Mouse (Mus musculus) MEL (cell line): ENCODE measurements at regions not wholly inside any gene's neighbourhood (a gene's known extent, or its start where the extent isn't known, plus 50 kb on each side); places are given as distances from the start of the nearest gene placed in this dataset.

Experiments
- DNase-seq: peaks from one replicate; pipeline ENCODE4 v3.0.0; 2011; ENCODE audit warnings: low read depth, low spot score
- H3K27ac ChIP-seq: 2 replicates; pipeline ENCODE4 v1.5.1; 2012; ENCODE audit warnings: low read depth, mild to moderate bottlenecking, control low read depth, low read length, moderate library complexity; ENCODE audit not compliant: control insufficient read depth
- H3K27me3 ChIP-seq, 2 experiments: fragments of 150-350 bp in 1 of 2; sonication (generic) in 1 of 2; 2 replicates each; pipeline ENCODE4 v1.6.1; 2012; ENCODE audit warnings: low read length in 2 of 2, mild to moderate bottlenecking in 2 of 2, improper control_type of control experiment in 1 of 2, moderate library complexity in 1 of 2; ENCODE audit not compliant: insufficient read depth in 2 of 2, control insufficient read depth in 1 of 2
- H3K36me3 ChIP-seq, 2 experiments: 2 replicates each; pipeline ENCODE4 v1.6.1; 2012 to 2014; ENCODE audit warnings: low read length in 2 of 2, improper control_type of control experiment in 1 of 2, inconsistent platforms in 1 of 2, mild to moderate bottlenecking in 1 of 2; ENCODE audit not compliant: insufficient read depth in 2 of 2, control insufficient read depth in 1 of 2
- H3K4me1 ChIP-seq, 2 experiments: fragments of 150-350 bp in 1 of 2; sonication (generic) in 1 of 2; 2 replicates each; pipeline ENCODE4 v1.6.1; 2012; ENCODE audit warnings: low read length in 2 of 2, improper control_type of control experiment in 1 of 2, mild to moderate bottlenecking in 1 of 2; ENCODE audit not compliant: insufficient read depth in 2 of 2, control insufficient read depth in 1 of 2
- H3K4me3 ChIP-seq, 2 experiments: fragments of 150-350 bp in 1 of 2; sonication (generic) in 1 of 2; 2 replicates each; pipeline ENCODE4 v1.5.1; 2012; ENCODE audit warnings: low read depth in 2 of 2, low read length in 2 of 2, mild to moderate bottlenecking in 2 of 2, moderate library complexity in 2 of 2, control low read depth in 1 of 2, improper control_type of control experiment in 1 of 2; ENCODE audit not compliant: control insufficient read depth in 1 of 2, insufficient read depth in 1 of 2
- H3K79me2 ChIP-seq: 2 replicates; pipeline ENCODE4 v1.6.1; 2012; ENCODE audit warnings: mild to moderate bottlenecking, low read length, moderate library complexity; ENCODE audit not compliant: control insufficient read depth, poor library complexity, insufficient read depth
- H3K9ac ChIP-seq: 2 replicates; pipeline ENCODE4 v1.6.1; 2012; ENCODE audit warnings: low read depth, mild to moderate bottlenecking, control low read depth, low read length, moderate library complexity; ENCODE audit not compliant: control insufficient read depth, poor library complexity, severe bottlenecking
- H3K9me3 ChIP-seq: fragments of 150-350 bp; sonication (generic); replicated peaks from 2 replicates; pipeline ENCODE4 v1.6.1; 2012; ENCODE audit warnings: mild to moderate bottlenecking, low read length, improper control_type of control experiment, moderate library complexity; ENCODE audit not compliant: insufficient read depth
- BHLHE40 ChIP-seq: IDR thresholded peaks from 2 replicates; pipeline ENCODE4 v1.6.1; 2012; ENCODE audit warnings: low read depth, mild to moderate bottlenecking, inconsistent platforms, low read length, improper control_type of control experiment, borderline replicate concordance
- CHD1 ChIP-seq: IDR thresholded peaks from 2 replicates; pipeline ENCODE4 v1.6.1; 2012; ENCODE audit warnings: low read depth, mild to moderate bottlenecking, inconsistent platforms, low read length, improper control_type of control experiment
- CHD2 ChIP-seq: IDR thresholded peaks from 2 replicates; pipeline ENCODE4 v1.6.1; 2011; ENCODE audit warnings: low read length, improper control_type of control experiment
- EP300 ChIP-seq, 2 experiments: IDR thresholded peaks; 2 replicates each; pipeline ENCODE4 v1.6.1; 2011; ENCODE audit warnings: improper control_type of control experiment in 2 of 2, low read length in 2 of 2, low read depth in 1 of 2, mild to moderate bottlenecking in 1 of 2
- GABPA ChIP-seq: IDR thresholded peaks from 2 replicates; pipeline ENCODE4 v1.6.1; 2012; ENCODE audit warnings: low read depth, mild to moderate bottlenecking, inconsistent platforms, low read length, improper control_type of control experiment, moderate library complexity
- MAX ChIP-seq: IDR thresholded peaks from 2 replicates; pipeline ENCODE4 v1.6.1; 2011; ENCODE audit warnings: low read length, improper control_type of control experiment
- NRF1 ChIP-seq: IDR thresholded peaks from 2 replicates; pipeline ENCODE4 v1.6.1; 2014; ENCODE audit warnings: low read depth, mild to moderate bottlenecking, inconsistent platforms, low read length, improper control_type of control experiment, moderate library complexity; ENCODE audit not compliant: poor library complexity, insufficient read depth, severe bottlenecking
- POLR2AphosphoS2 ChIP-seq: IDR thresholded peaks from 2 replicates; pipeline ENCODE4 v1.6.1; 2011; ENCODE audit warnings: low read length, improper control_type of control experiment
- RAD21 ChIP-seq: IDR thresholded peaks from 2 replicates; pipeline ENCODE4 v1.6.1; 2011; ENCODE audit warnings: mild to moderate bottlenecking, low read depth, low read length, improper control_type of control experiment
- RCOR1 ChIP-seq: IDR thresholded peaks from 2 replicates; pipeline ENCODE4 v1.6.1; 2012; ENCODE audit warnings: low read depth, mild to moderate bottlenecking, inconsistent platforms, low read length, improper control_type of control experiment
- TAL1 ChIP-seq: IDR thresholded peaks from 2 replicates; pipeline ENCODE4 v1.6.1; 2012; ENCODE audit warnings: mild to moderate bottlenecking, inconsistent platforms, low read length, moderate library complexity, mixed read lengths
- TBP ChIP-seq: IDR thresholded peaks from 2 replicates; pipeline ENCODE4 v1.8.0; 2011; ENCODE audit warnings: low read depth, low read length, improper control_type of control experiment
- TCF12 ChIP-seq: IDR thresholded peaks from 2 replicates; pipeline ENCODE4 v1.6.1; 2014; ENCODE audit warnings: low read depth, mild to moderate bottlenecking, inconsistent platforms, low read length, improper control_type of control experiment, moderate library complexity
- UBTF ChIP-seq: IDR thresholded peaks from 2 replicates; pipeline ENCODE4 v1.6.1; 2012; ENCODE audit warnings: low read depth, mild to moderate bottlenecking, inconsistent platforms, low read length, improper control_type of control experiment, moderate library complexity, borderline replicate concordance; ENCODE audit not compliant: insufficient read depth
- USF2 ChIP-seq, 2 experiments: IDR thresholded peaks; 2 replicates each; pipeline ENCODE4 v1.6.1; 2011 to 2012; ENCODE audit warnings: improper control_type of control experiment in 2 of 2, low read length in 2 of 2, borderline replicate concordance in 1 of 2, inconsistent platforms in 1 of 2, low read depth in 1 of 2, mild to moderate bottlenecking in 1 of 2; ENCODE audit not compliant: insufficient read depth in 1 of 2
- ZC3H11A ChIP-seq: IDR thresholded peaks from 2 replicates; pipeline ENCODE4 v1.6.1; 2012; ENCODE audit warnings: low read depth, mild to moderate bottlenecking, inconsistent platforms, low read length, improper control_type of control experiment
- ZMIZ1 ChIP-seq: IDR thresholded peaks from 2 replicates; pipeline ENCODE4 v1.6.1; 2012; ENCODE audit warnings: low read depth, mild to moderate bottlenecking, inconsistent platforms, low read length, improper control_type of control experiment, moderate library complexity
- ZNF384 ChIP-seq: IDR thresholded peaks from 2 replicates; pipeline ENCODE4 v1.6.1; 2012; ENCODE audit warnings: low read depth, mild to moderate bottlenecking, inconsistent platforms, low read length, improper control_type of control experiment

GRCm38 (mm10) chr7:73614341-73614740, 72.7 kb upstream of the Chd2 start (continued):
- TF ChIP-seq GABPA (no peak), TCF12 (peak; percentile 56; the same call in 1 of the 2 replicates), ZC3H11A (no peak), RAD21 (no peak), TAL1 (peak; percentile 35; the same call in 1 of the 2 replicates), EP300 (IDR thresholded peaks at IDR 0.05; ENCODE audit: low read depth in 1 of 2, low read length in 2 of 2) (peak; percentile 31 to 72), BHLHE40 (peak; percentile 70), CHD1 (no peak), TBP (0 out of 2 replicates have a peak, but pooled peaks have one; percentile 11), UBTF (no peak), NRF1 (no peak), RCOR1 (no peak), MAX (peak; percentile 41; the same call in 1 of the 2 replicates), CHD2 (no peak), ZMIZ1 (no peak), USF2 (IDR thresholded peaks at IDR 0.05; ENCODE audit: borderline replicate concordance in 1 of 2, insufficient read depth in 1 of 2, low read depth in 1 of 2, low read length in 2 of 2) (no peak), POLR2AphosphoS2 (no peak)

- H3K36me3 ChIP-seq, result peaks cover 0 to 34% of the 10 kb centered on the region in 2 experiments; a peak in 2 of 4 replicates
Measured at GRCm38 (mm10) chr7:73612752-73613092, 71.1 kb upstream of the Chd2 start.

More at GRCm38 (mm10) chr7:73612752-73613092, 71.1 kb upstream of the Chd2 start:
- H3K4me1 ChIP-seq, result peaks cover 13 to 22% of the 10 kb centered on the region in 2 experiments
- no peak overlapping the region for H3K4me3 ChIP-seq
- peaks cover under 1% of the 10 kb centered on the region; the same call in 1 of the 2 replicates for H3K79me2 ChIP-seq
- H3K9me3 ChIP-seq, result no peaks in the 10 kb centered on the region
- no peak for TF ChIP-seq CHD1
- peak; percentile 68; the same call in 1 of the 2 replicates for TF ChIP-seq ZNF384
- no peak overlapping the region for H3K27ac ChIP-seq
- no peaks in the 10 kb centered on the region for H3K27me3 ChIP-seq
- DNase-seq, result no peak
- H3K9ac ChIP-seq, result no peak overlapping the region
